Mouse (Mus musculus) spleen, adult 18-20 months (tissue): ENCODE measurements around the gene Lsamp.

Experiments
- DNase-seq, 2 experiments: peaks; one replicate each; pipeline ENCODE4 v3.0.0; 2022; ENCODE audit warnings: mixed read lengths in 2 of 2

Lsamp gene

DNA sequence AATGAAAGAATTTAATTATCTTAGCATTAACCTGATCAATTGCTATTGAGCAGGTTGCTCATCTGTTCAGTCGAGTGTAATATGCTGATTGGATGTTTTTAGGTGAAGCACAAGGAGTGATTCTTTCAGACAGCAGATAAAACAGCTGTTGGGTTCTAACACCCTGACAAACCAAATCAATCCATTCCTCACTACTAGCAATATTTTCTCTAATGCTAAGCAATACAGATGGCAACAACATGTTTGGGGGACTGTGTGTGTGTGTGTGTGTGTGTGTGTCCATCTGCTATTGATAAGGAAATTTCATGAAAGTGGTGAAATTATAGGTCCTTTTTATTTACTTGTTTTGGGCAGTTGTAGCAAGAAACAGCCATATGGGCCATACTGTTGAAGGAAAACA lies 1628.1 kb downstream of the Lsamp start:
- no peak for DNase-seq

DNA sequence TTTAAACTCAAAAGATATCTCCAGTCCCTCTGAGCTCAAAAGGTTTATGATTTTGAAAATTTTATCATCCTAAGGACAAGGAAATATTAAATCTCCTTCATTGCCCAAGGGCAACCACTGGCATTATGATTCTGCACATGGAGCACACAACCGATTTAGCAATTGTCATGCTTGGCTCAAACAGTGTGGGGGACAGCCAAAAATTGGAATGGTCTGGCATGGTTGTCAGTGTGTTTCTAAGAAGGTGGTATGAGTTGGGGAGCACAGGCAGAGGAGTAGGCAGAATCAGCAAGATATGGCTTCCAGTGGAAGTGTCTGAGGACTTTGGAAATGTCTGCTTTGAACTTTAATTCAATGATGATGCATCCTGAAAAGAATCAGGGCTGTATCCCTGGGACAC lies 1639.7 kb downstream of the Lsamp start:
- DNase-seq: no peak

DNA sequence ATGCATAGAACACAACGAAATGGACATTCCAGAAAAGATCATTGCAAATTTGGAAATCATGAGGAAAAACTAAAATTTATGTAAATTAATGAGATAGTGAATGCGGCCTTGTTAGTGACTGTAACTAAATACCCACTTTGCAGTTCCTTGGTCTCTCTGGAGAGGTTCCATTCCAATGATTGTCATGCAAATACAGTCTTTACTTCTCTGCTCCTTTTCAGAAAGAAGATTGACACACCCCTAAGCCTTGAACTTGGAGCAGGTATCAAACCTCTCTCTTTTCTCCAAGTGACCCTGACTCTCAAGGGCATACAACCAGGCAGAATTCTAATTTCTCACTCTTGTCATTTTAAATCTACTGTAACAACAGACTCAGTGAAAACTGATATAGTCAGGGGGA lies 1649.7 kb downstream of the Lsamp start:
- DNase-seq: no peak

DNA sequence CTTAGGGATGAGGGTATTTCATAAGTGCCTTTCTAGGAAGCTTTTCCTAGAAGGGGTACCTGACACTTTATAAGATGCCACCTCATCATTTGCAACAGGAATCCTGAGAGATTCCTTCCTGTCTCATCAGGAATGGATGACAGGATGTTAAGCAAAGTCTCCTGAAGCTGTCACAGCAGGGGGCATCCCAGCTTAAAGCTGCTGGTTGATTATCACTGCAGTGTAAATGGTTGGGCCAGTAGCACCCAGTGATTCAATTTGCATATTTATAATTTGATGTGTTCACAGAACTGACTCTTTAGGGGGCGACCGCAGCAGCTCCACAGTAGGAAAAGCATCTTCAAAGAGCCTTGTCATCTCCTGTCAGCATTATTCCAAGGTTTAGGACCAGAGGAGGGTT lies 1656.7 kb downstream of the Lsamp start:
- DNase-seq: no peak

DNA sequence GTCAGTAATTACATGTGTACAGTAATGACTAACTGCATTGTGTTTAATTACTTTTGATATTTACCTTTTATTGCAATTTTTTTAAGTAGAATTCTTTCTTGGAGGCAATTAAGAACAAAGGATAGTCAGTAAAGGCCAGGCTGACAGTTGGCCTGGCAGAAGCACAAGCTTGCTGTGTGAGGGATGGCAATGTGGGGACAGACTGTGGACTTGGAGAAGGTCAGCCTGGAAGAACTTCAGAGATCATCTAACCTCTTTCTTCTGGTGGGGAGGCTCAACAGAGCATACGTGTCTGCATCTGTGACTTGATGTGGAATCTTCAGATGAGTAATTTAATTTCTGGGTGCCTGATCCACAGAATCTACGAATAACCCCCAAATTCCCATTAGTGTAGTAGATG lies 1669.1 kb downstream of the Lsamp start:
- no peak for DNase-seq

DNA sequence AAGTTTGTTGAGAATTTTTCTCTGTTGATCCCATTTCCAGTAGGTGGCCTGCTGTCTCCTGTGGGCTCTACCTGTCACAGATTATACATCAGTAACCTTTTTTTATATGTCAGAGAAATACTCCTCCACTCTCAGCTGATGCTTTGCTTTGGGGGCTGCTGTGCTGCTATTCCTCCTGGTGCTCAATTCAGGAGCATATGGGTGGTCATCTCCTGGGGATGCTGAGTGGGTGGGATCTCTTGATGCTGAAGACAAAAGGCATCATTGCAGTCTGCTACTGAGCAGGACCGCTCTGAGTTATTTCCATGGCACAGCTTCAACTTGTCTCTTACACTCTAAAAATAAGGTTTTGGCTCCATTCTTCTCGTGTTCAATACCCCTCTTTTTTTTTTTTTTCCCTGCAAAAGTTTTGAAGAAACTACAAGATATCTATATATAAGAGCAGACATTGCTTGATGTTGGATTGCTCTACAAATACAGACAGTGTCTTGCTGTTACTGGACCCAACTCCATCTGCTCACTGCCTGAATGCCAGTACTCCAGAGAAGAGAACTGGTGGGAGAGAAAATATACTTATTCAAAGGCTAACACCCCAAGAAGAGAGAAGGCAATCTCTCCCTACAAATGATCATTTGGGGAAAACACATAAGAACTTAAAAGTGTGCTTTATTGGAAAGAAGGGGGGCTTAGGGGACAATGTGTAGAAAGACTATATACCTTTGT lies 1690.3 kb downstream of the Lsamp start:
- no peak for DNase-seq

DNA sequence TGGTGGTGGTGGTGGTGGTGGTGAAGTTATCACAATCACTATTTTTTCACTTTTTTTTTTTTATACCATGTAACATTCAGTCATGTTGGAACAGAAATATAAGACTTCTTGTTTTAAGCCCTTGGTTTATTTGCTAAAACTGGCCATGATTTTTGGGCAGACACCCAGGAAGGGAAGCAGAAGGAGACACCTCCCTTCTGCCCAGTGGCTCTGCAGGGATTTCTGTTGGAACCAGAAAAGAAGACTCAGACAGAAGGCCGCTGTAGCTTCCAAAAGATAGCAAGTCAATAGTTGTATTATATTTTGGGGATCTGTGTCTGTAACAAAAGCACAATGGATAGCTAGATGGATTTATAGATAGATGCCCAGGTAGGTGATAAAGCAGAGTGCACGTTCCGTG lies 1691.6 kb downstream of the Lsamp start:
- DNase-seq: no peak

DNA sequence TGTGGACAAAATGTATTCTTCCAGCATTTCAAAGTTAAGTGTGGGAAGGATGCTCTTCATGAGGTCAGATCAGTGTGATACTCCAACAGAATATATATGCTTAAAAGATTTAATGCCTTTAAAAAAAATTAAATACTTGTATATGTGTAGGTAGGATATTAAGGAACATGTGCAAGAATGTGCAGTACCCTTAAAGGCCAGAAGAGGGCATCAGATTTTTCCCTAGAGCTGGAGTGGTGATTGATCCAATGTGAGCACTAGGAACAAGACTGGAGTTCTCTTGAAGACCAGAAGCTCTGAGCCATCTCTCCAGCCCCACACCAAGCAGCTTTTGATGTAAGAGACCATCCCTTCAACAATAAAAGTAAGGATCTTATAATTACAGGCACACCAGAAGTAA lies 1708.3 kb downstream of the Lsamp start:
- DNase-seq: no peak

DNA sequence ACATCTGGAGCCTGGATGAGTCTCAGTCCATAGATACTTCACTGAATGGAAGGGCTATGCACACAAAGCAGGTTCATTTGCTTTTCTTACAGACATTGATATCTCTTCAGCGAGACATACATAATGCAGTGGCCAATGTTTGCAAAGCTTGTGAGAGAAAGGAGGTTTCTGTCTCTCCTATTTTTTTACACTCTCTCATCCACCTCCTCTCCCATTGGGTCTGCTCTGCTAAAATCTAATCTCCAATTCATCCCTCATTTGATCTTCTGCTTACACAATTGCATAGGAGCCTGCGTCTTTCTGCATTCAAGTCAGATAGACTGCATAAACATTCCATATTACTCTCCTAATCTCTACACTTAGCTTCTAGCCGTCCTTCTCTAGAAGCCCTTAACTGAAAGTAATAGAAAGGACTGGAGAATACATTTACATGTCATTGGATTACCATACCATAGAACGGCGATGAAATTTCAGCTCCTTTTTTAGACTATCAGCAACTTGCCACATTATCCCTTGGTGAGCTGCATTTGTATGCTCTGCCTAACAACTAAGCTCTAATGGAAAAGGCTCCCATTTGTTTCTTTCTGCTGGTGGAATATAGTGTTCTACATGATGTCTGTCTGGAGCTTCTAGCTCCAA lies 1717.7 kb downstream of the Lsamp start:
- no peak for DNase-seq

DNA sequence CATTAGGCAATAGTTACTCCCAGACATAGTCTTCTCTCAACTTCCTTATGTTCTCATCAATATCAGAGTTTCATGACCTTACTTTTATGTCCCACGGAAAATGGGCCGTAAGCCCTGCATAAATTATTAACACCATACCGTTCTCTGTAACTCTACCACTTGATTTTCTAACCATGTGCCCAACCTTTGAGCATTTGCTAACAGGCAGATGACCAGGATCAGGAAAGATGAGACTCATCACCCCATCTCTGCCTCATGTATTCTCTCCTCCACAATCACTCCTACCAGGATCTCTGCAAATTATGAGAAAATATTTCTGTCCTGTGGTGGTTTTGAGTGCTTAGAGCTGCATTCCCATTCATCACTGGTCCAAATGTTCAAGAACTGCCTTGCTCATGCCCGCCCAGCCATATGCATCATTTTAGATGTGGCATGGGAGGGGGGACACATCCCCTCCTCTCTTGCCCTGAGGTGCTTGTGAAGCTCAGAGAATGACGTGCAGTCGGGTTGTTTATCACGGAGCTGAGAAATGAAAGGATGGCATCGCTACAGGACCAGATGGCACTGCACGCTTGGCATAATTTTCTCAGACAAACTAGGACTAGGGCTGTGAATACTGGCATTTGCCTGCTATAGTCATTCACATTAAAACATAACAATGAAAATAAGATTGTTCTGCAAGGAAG lies 1744.9 kb downstream of the Lsamp start:
- DNase-seq: no peak

DNA sequence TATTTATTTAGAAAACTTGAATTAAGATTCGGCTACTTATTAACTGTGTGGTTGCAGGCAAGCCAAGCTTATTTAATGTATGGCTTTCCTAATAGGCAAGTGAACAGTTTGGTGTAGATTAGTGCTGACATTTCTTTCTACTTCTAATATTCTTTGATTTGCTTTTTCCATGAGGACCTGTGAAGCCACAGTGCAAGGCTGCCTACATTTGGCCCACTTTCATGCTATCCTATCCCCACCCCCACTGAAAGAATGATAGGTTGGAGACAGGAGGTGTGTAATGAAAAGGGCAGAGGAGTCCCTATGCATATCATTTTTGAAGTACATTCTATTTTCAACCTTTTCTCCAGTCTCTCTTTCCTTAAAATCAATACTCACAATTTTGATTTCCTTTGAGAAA lies 1745.8 kb downstream of the Lsamp start:
- no peak for DNase-seq

DNA sequence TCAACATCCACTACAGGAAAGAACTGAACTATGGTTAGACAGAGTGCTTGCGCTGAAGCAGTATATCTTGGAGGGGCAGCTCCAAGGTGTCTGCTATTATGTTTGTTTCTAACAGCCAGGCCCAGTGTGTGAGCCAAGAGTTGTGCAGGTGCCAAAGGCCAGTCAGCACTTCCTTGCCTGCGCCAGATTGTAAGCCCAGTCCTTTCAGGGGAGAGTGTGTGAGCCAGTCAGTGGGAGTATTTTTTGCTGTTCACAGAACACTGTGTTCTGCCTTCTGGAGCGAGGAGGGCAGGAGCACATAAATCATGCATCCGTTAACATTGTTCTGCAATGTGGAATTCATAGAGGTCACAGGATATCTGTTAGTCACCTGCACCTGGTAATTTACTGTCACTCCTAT lies 1760.9 kb downstream of the Lsamp start:
- no peak for DNase-seq

DNA sequence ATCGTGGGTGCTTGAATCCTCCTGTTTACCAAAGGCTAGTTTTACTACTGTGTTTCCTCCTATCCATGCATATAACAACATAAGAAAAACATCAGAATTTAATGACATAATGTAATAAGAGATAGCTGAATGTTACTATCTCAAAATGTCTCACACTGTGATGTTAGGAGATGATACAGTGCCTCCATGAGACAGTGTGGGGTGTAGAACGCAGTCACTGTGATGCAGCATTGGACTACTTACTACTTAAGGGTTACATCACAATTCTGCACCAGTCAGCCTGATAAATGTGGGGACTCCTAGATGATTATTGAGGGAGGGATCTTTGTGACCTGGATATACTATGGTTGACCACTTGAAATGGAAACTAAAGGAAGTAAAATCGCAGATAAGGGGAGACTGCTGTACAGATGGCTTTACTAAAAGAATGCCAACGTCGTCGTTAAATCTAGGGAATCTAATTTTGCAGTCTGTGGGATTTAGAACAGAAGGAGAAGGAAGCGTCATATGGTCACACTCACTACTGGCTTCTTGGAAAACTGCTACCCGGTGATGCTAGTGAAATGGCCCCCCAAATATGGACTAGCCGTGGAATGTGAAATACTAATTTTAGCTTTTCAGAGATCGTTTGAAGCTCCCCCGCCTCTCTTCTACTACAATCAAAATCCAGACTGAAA lies 1762.2 kb downstream of the Lsamp start:
- DNase-seq: no peak

DNA sequence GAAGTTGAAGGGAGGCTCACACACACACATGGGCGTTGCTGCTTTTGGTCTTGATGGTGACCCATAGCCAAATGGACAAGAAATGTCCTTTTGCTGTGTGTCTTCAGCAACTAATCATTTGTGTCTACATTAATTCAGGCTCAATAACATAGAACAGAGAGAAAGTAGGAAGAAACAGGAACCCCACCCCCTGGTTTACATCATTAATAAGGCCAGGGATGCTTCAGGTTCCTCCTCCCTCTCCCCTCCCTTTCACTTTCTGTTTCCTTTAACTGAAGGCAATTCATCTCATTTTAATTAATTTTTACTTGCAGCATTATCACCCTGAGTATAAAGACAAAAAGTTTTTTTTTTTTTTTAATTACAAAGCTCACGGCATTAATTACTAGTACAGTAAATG lies 1763.7 kb downstream of the Lsamp start:
- no peak for DNase-seq

DNA sequence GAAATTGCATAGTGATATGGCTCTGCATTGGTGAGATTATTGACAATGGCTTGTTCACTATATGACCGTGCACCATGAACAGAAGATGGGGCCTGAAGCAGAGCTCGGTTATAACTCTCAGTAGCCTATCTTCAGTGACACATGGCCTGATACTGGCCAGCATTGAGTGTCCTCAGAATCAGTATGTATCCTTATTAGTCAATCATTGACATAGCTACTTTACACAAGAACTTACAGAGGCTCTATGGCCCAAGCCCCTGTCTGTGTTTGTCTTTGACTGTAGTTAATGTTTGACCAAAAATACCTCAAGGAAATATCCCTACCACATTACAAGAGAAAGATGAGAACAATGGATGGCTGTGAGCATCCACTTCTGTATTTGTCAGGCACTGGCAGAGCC lies 1764.6 kb downstream of the Lsamp start:
- DNase-seq: no peak

DNA sequence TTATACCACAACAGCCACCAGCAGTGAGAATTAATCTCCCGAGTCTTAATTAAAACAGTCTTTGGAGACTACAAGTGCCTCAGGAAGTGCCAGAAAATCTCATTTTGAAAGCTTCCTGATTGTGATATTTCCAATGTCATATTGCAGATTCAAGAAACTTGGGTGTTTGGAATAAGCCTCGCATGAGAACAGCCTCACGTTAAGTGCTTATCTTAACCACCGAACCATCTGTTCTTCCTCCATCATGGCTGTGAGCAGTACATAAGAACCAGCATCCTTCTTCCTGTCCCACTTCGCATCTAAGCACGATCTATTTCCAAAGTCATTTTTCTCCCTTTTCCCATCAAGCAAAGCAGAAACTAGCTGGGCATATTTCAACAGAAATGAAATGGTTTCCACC lies 1780.1 kb downstream of the Lsamp start:
- DNase-seq: no peak

DNA sequence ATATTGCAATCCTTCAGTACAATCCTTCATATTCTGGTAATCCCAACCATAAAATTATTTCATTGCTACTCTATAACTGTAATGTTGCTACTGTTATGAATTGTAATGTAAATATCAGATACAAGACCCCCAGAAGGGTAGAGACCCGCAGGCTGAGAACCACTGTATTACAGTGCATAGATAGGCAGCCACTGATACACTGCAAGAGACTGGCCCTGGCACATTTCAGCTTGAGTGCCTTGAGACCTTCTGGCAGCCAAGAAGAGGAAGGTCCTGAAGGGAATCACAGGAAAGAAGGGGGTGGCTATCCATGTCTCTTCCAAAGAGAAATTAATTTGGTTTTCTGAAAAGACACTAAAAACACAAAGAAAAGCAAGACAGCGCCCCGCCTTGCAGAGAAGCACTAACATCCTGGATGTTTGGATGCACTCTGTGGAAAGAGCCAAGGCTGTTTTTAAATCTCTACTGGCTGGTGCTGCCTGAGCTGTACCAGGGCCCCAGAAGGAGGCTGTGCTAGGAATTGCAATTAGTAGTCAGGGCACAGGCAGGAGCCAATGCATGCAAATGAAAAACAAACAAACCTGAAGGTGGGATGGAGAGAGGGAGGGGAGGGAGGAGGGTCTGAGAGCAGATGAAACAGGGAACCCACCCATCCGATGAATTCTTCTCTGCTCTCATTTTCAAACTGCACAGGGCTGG lies 1787.4 kb downstream of the Lsamp start:
- no peak for DNase-seq

DNA sequence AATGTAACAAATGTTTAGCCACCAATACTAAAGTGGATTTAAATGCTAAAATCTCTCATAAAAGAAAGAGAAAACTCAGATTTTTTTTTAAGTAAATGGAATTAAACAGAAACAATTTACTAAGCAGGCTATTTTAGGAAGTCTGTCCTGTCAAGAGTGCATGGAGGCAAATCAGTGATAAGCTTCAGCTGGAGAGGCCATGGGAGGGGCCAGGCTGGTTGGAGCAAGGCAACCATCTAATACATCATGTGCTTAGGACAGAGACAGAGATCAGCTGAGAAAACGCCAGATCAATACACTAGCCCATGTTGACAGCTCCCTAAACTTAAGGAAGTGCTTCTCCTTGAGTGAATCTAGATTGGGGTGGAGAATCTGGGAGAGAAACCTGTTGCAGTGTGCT lies 1793.4 kb downstream of the Lsamp start:
- no peak for DNase-seq

DNA sequence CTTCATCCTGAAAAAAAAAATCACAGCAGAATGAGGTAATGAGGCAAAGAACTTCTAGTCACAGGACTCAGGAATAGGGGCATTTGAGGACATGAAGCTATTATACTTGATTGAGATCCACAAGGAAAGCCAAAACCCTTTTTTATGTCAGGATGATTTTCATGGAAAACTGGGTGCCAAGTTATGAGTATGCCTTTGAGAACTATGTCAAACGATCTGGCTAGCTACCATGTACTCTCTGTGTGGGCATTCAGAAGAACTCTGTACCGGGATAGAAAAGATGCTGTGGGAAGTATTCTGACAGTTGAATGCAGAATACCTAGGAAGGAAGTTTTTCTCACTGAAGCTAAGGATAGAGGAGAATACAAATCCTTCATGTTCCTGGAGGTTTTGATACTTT lies 1801.4 kb downstream of the Lsamp start:
- no peak for DNase-seq

DNA sequence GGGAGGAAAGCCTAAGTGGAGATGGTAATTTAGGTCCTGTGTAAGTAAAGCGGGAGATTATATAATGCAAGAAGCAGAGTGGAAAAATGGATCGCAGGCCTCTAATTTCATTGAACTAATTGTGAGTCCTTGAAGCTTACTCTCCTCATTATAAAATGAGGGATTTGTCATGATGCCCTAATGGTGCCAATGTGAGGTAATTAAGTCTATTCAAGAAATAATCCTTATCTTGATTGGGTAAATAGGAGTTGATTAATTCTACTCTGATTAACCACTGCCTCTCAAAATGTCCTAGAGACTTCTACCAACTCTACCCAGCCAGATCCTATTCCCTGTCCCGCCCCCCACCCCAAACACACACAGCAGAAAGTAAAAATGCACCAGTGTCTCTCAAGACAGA lies 1802.5 kb downstream of the Lsamp start:
- no peak for DNase-seq

DNA sequence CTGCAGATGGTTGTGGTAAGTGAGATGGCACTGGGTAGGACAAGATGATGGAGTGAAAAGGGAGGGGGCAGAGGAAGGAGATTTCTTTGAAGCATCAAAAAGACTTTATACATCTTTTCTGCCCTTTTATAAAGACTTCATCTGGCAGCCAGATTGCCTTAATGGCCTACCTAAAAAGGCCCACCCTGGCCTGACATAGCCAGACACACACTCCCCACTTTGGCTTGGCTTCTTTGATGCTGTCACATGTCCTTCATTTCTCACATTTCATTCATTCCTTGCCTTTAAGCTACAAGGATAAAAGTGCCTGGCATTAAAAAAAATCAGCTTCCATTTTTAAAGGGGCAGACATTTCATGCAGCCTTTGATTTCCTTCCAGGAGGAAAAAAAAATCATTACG lies 1803.0 kb downstream of the Lsamp start:
- no peak for DNase-seq

DNA sequence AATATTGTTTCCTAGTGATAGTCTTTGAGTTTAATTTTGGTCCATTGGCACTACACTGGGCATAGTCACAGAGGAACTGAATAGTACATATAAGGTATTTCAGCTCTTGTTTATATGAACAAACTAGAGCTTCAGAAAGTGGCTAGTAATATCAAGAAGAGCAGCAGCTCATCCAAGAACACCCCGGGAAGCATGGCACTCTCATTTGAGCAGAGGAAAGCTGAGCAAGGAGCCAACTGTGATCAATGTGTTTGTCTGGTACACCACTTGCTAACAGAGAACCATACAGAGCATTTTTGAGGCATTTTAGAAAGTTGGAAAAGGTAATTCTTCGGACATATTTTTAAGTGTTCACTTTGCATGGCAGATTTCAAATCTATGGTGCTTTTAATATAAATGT lies 1805.9 kb downstream of the Lsamp start:
- DNase-seq: no peak

DNA sequence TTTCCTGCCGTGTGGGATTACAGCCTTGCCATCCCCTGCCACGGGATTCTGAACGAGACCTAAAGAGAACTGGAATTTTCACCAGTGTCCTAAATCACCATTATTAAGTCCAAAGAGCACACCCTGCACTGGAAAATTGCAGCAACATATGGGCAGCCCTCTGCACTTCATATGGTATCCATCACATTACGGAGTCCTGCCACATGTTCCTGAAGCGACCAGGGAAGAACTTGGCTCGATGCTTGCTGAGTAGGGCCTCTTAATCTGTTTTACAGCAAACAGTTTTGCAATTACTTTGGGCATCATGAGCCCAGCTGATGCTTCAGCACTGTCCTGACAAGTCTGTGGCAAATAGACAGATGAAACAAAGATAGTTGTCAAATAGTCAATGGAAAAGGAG lies 1836.2 kb downstream of the Lsamp start:
- no peak for DNase-seq
